ENCODE assay signal across 9 mouse cellular contexts in genomic region chr11:76536576-76537354, GRCm38 (mm10).
DNase-seq lines count a peak whose midpoint lies in the region; TF ChIP-seq lines count a peak whose summit lies in the region.
"Had no signal": no experiment of that assay in that cellular context is flagged by ENCODE, and none has a peak within 500 bp of the region (broad histone marks: within the 10 kb centered on the region; RNA-seq: fewer than 3 reads in every experiment).

No protein-coding gene starts in this region.

- H3K4me3 ChIP-seq in heart, adult 2 months = no peak overlapping the region
- H3K4me3 ChIP-seq: neural tube, embryonic 13.5 days had no signal

- H3K4me1 ChIP-seq in heart, adult 2 months (ENCODE audit: control insufficient read depth, insufficient read depth, low read length) = no peaks in the 10 kb centered on the region
- H3K4me1 ChIP-seq: neural tube, embryonic 13.5 days had no signal

- WGBS in heart, adult 2 months = 72% methylated on average over 10 of the region's 10 CpGs

- TF ChIP-seq EP300 in heart, adult 2 months (IDR thresholded peaks at IDR 0.05; ENCODE audit: insufficient read depth, low read depth, low read length) = no peak

- no peak overlapping the region for H3K9ac ChIP-seq in heart, adult 2 months (ENCODE audit: low read depth, low read length)
- H3K9ac ChIP-seq: neural tube, embryonic 13.5 days had no signal

- no peaks in the 10 kb centered on the region for H3K36me3 ChIP-seq in heart, adult 2 months (ENCODE audit: control insufficient read depth, insufficient read depth, low read length)
- H3K36me3 ChIP-seq: neural tube, embryonic 13.5 days had no signal

- TF ChIP-seq CTCF in heart, adult 2 months (IDR thresholded peaks at IDR 0.05) = peak; percentile 72

- H3K79me2 ChIP-seq in heart, adult 2 months (replicated peaks; ENCODE audit: control insufficient read depth, insufficient read depth, low read length) = no peaks in the 10 kb centered on the region

- intact Hi-C loops in heart, adult 2 months (cut with DNase I) = no loop called here

- no peak for DNase-seq in heart, adult 2 months
- no peak for DNase-seq in heart, adult 18-20 months
- DNase-seq in urinary bladder, postnatal 14 days (ENCODE audit: low spot score) = peak; percentile 26
- no peak for DNase-seq in urinary bladder, postnatal 25 days (ENCODE audit: low spot score)
- DNase-seq in kidney, postnatal 10 days = peak; percentile 46
- peak; percentile 20 for DNase-seq in thymus, postnatal 25 days
- DNase-seq in gastrocnemius, postnatal 10 days = no peak
- DNase-seq in layer of hippocampus, postnatal 25 days (ENCODE audit: extremely low spot score in 1 of 2, low spot score in 1 of 2) = no peak

- H3K27ac ChIP-seq in heart, adult 2 months = no peak overlapping the region
- H3K27ac ChIP-seq: neural tube, embryonic 13.5 days had no signal

- no peaks in the 10 kb centered on the region for H3K27me3 ChIP-seq in heart, adult 2 months (ENCODE audit: control insufficient read depth, insufficient read depth, low read length)
- H3K27me3 ChIP-seq: neural tube, embryonic 13.5 days had no signal

- TF ChIP-seq POLR2A in heart, adult 2 months (IDR thresholded peaks at IDR 0.05; ENCODE audit: insufficient read depth, low read depth, low read length) = no peak

Comparison
In these comparisons a context has a peak if more than half of its experiments do, and no peak if none do; other contexts are left out.
1. DNase-seq: peak in urinary bladder, postnatal 14 days (single experiment), kidney, postnatal 10 days (single experiment) and thymus, postnatal 25 days (single experiment); none in heart, adult 2 months (0 of 2), heart, adult 18-20 months (0 of 2), urinary bladder, postnatal 25 days (single experiment), gastrocnemius, postnatal 10 days (single experiment) and layer of hippocampus, postnatal 25 days (0 of 2).